Mouse (Mus musculus) thymus, adult 2 months (tissue): ENCODE results near the gene Pkd1l1. TPM values are rescaled to one million over a fixed set of nuclear protein-coding genes. Genes with fewer than 3 reads are reported as not detected.

Source experiments
- DNase-seq: peaks from one replicate; pipeline ENCODE4 v3.0.0; 2021
- H3K27ac ChIP-seq: fragments of 200-500 bp; 2 replicates; pipeline ENCODE4 v1.5.1; 2012; ENCODE audit warnings: low read length, control low read depth; ENCODE audit not compliant: control insufficient read depth, insufficient read depth
- H3K27me3 ChIP-seq: fragments of 200-500 bp; 2 replicates; pipeline ENCODE4 v1.6.1; 2012; ENCODE audit warnings: mild to moderate bottlenecking, low read length, moderate library complexity, mixed read lengths; ENCODE audit not compliant: control insufficient read depth, insufficient read depth
- H3K36me3 ChIP-seq: fragments of 200-500 bp; 2 replicates; pipeline ENCODE4 v1.6.1; 2012; ENCODE audit warnings: mild to moderate bottlenecking, low read length, moderate library complexity; ENCODE audit not compliant: control insufficient read depth, insufficient read depth
- H3K4me1 ChIP-seq: fragments of 200-500 bp; replicated peaks from 2 replicates; pipeline ENCODE4 v1.6.1; 2012; ENCODE audit warnings: low read length; ENCODE audit not compliant: control insufficient read depth, insufficient read depth
- H3K4me3 ChIP-seq: fragments of 200-500 bp; 2 replicates; pipeline ENCODE4 v1.5.1; 2012; ENCODE audit warnings: mild to moderate bottlenecking, low read length, control low read depth, moderate library complexity; ENCODE audit not compliant: control insufficient read depth, insufficient read depth
- CTCF ChIP-seq: fragments of 200-500 bp; IDR thresholded peaks from 2 replicates; pipeline ENCODE4 v1.5.1; 2012; ENCODE audit warnings: mild to moderate bottlenecking, control low read depth, low read length, moderate library complexity, borderline replicate concordance; ENCODE audit not compliant: control insufficient read depth, poor library complexity, insufficient read depth; ENCODE audit errors: extremely low read depth
- POLR2A ChIP-seq: fragments of 200-500 bp; IDR thresholded peaks from 2 replicates; pipeline ENCODE4 v1.6.1; 2012; ENCODE audit warnings: mild to moderate bottlenecking, low read length, control low read depth, moderate library complexity; ENCODE audit not compliant: control insufficient read depth, poor library complexity, insufficient read depth; ENCODE audit errors: extremely low read depth
- WGBS: fragments of 180-500 bp; shearing (Covaris S2); methylation state at CpG from one replicate; pipeline ENCODE4 v1.1.7; 2018; 5-methylcytosine and 5-hydroxymethylcytosine counted together
- polyA plus RNA-seq: library from polyadenylated mRNA; depleted of rRNA; stranded (reverse); fragments of >200 nt; gene quantifications from 2 replicates; pipeline ENCODE4 v1.2.3, GENCODE M21; 2012; rRNA removed

Gene Pkd1l1
- polyA plus RNA-seq, 1 experiment = 0.30 TPM

GRCm38 (mm10) chr11:8779427-8779826, 193.6 kb downstream of the Pkd1l1 start:
- WGBS = 94% methylated on average over 3 of the region's 3 CpGs

More at GRCm38 (mm10) chr11:8779427-8779826, 193.6 kb downstream of the Pkd1l1 start:
- no peak overlapping the region for H3K4me3 ChIP-seq
- no peak overlapping the region for H3K27ac ChIP-seq
- DNase-seq = no peak
- no peaks in the 10 kb centered on the region for H3K36me3 ChIP-seq
- H3K27me3 ChIP-seq = no peaks in the 10 kb centered on the region
- TF ChIP-seq CTCF (no peak), POLR2A (no peak)
- H3K4me1 ChIP-seq = no peaks in the 10 kb centered on the region

Other genes starting within 250 kb of the Pkd1l1 start
- gene Hus1, start 37.9 kb upstream of the Pkd1l1 start, polyA plus RNA-seq = 13.9 and 14.2 TPM in 2 replicates
- gene Gm11992, start 75.3 kb upstream of the Pkd1l1 start, polyA plus RNA-seq = 0.40 and 0.43 TPM in 2 replicates
- not detected in 2 replicates for gene Sun3, start 75.7 kb upstream of the Pkd1l1 start, polyA plus RNA-seq
- gene Upp1, start 144.8 kb upstream of the Pkd1l1 start, polyA plus RNA-seq = 5.2 and 6.1 TPM in 2 replicates
- gene Abca13, start 218.7 kb upstream of the Pkd1l1 start, polyA plus RNA-seq = 0.14 and 0.15 TPM in 2 replicates